Mouse (Mus musculus) left cerebral cortex, postnatal 4 days (tissue): ENCODE measurements around the gene Shld2. TPM values are rescaled to one million over a fixed set of nuclear protein-coding genes. Genes with fewer than 3 reads are reported as not detected.
A peak's percentile ranks its signal among the peaks of the same experiment; 100 is the strongest.
"Not testable (repeated sequence)": the region's sequence is repeated elsewhere in the genome, so short reads cannot be mapped to it uniquely, and the experiment has no call there.

Experiments
- DNase-seq: peaks from one replicate; pipeline ENCODE4 v3.0.0-alpha.2; 2022
- intact Hi-C: fragments of 180-260 bp; cut with DNase I; formaldehyde crosslinking; loops from one replicate; pipeline ENCODE4 v1.15.1; 2025
- total RNA-seq, 2 experiments: library from RNA; stranded (reverse); gene quantifications; 2 replicates each; pipeline ENCODE4 v1.2.3; 2021

Gene Shld2
- total RNA-seq, 2 experiments from 2014 or later: 9.4 to 11.0 TPM

DNA sequence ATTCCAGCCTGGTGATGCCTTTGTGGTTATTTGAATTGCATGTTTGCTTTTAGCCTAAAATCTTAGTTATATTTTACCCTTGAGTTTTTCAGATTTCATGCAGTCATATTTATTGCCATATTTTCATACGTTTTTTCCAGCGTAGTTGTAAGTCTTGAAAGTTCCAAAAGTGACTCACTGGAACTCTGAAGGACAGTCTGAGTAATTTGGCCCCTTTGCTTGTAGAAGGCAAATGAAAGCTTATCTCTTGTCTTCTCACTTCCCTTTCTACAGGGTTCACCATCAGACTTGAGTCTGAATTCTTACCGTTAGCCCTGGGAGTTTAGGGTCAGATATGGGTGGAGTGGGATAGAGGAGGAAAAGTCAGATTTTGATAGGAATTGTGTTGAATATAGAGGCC is 16.3 kb upstream of the Shld2 start:
- intact Hi-C loops: no loop called here
- DNase-seq: no peak

GRCm38 (mm10) chr14:34323576-34324085 is 13.3 kb upstream of the Shld2 start:
- DNase-seq: no peak
- intact Hi-C loops: no loop called here

- DNase-seq: no peak
- intact Hi-C loops: no loop called here
These were observed 7.8 kb upstream of the Shld2 start for GRCm38 (mm10) chr14:34318113-34318512.

DNA sequence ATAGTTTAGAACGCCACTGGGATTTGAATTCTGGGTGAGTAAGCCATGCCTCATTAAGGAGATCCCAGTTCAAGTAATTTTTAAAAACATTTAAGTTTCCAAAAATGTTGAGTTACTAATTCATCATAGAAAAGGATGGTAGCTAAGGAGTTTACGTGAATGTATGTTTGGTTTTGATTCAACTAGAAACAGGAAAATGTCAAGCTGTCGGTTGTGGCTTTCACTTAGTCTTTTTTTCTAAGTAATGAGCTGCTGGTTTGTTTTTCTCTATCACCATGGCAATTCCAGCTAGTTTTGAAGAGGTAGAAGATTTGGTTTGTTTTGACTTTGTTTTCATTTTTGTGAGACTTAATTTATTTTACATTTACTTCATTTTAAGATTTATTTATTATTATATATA is 7.1 kb upstream of the Shld2 start:
- no peak for DNase-seq
- intact Hi-C loops: no loop called here

DNA sequence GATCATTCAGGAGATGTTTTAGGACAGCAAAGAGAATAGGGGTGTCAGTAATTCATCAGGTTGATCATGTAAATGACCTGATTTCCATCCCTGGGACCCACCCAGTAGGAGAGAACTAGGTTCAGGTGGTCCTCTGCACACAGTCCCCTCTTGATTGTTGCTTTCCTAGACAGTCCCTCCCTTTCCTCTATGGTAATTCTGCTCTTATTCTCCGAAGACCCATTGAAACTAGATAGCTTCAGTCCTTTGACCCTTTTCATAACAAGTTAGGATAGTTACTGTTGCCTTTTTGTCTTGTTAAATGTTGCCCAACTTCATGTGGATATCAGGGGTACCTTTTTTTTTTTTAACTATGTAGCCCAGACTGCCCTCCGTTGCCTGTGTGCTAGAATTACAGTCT is 6.1 kb upstream of the Shld2 start:
- intact Hi-C loops: no loop called here
- no peak for DNase-seq

- no peak for DNase-seq
- intact Hi-C loops: no loop called here
These were observed 4.5 kb upstream of the Shld2 start for GRCm38 (mm10) chr14:34314796-34315195.

DNA sequence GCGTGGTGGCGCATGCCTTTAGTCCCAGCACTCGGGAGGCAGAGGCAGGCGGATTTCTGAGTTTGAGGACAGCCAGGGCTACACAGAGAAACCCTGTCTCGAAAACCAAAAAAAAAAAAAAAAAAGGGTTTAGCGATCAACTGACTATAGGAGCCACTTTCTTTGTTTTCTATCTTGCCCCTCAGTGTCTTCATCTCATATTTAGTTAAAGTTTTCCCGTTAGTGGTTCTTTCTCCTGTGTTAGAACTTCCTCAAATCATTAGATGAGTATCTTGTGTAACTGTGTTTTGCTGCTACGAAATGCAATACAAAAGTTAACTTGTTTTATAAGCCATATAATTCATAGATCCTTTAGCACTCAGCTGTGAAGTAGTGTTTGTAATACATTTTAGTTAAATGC is 4.1 kb upstream of the Shld2 start:
- intact Hi-C loops, DNase-seq: not testable (repeated sequence)

DNA sequence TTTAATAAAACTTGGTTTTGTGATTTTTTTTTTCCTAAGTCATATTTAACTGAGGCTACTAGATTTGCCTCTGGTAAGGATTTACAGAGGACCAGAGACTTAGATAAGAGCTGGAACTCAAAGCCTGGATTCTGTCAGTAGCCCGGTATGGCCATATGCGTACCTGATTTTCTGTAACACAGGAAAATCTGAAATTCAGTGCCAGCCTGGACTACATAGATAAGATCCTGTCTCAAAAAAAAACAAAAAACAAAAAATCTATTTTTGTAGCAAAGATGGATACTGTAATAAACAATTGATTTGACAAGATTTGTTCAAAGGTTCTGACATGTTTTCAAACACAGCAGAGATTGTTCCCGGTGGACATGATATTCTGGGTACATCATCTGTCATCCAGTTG is 3.3 kb upstream of the Shld2 start:
- intact Hi-C loops: no loop called here
- no peak for DNase-seq

DNA sequence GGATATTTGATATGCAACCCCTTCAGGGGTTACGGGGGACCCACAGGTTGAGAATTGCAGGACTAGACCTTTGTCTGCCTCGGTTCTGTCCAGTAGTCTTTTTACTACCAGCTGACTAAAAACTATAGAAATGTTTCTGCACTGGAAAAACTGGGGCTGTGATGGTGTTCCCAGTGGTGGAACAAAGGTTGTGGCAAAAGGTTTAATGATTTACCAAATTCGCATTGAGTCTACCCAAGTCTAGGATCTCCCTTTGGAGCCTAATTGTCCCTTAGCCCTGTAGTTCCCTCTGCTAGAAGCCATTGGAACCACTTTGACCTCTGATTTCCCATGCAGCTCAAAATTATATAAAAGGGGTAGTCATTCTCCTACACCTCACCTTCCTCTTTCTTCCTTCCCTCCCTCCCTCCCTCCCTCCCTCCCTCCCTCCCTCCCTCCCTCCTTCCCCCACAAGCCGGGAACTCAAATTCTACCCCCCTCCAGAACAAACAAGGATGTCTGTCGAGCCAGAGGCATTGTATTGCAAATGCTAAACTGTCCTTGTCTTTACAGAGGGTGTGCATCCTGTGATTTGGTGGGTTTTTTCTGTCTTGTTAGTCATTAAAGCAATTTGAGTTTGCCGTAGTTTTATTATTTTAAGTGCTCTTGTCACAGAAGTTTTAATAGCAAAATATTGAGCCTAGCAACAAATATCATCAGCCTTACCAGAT is 2.2 kb upstream of the Shld2 start:
- DNase-seq: no peak

DNA sequence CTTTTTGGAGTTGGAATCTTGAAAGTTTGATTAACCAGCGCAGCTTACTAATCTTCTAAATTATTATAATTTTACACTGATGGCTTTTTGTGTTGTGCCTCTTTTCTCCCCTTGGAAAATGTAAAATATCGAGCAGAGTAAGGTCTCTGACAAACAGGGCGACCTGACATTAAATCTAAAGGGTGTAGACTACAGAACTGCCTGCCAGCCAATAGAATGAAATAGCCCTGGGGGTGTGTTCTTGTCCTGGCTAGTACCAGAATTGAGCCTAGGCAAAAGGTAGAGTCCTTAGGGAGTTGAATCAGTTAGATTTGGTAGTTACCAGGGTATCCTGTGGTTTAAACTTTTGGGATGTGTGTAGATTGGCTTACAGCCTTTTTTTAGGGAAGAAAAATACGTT is 1.4 kb upstream of the Shld2 start:
- no peak for DNase-seq
- intact Hi-C loops: no loop called here

More for the DNA sequence above, 2.2 kb upstream of the Shld2 start:
- intact Hi-C loops: no loop called here

- DNase-seq: peak; percentile 42
- intact Hi-C loops: no loop called here
These were observed 833 bp upstream of the Shld2 start for GRCm38 (mm10) chr14:34311021-34311631.

DNA sequence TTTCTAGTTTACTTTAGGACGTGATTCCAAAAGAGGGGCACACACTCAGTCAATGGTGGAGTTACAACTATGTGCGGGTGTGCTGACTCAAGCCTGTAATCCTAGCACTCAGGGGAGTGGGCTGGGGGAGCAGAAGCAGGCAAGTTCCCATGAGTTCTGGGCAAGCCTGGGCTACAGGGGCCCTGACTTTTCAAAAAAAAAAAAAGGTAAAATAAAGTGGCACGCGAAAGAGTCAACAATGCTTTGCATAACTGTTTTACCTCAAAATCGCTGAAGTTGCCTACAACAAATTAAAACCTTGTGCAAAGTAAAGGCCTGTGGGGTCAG is 423 bp downstream of the Shld2 start:
- intact Hi-C loops: no loop called here

DNA sequence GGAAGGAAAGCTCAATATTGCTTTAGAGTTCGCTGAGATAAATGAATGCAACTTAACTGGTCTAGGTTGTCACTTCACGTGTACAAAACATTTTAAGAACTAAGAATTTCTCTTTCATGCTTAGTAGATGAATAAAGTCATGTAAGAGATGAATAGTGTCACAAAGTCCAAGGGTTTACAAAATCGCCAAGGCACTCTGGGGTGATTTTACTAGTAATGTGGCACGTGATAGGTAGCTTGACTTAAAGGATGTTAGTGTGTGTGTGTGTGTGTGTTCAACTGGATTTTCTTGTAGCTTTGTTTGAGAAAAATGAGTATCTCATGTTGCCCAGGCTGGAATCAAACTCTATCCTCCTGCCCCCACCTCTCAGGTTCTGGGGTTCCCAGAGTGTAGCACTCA is 1.0 kb downstream of the Shld2 start:
- DNase-seq: no peak
- intact Hi-C loops: no loop called here

More for the DNA sequence above, 423 bp downstream of the Shld2 start:
- no peak for DNase-seq

- intact Hi-C loops: no loop called here
These were observed 7.0 kb downstream of the Shld2 start for GRCm38 (mm10) chr14:34303265-34303680.

DNA sequence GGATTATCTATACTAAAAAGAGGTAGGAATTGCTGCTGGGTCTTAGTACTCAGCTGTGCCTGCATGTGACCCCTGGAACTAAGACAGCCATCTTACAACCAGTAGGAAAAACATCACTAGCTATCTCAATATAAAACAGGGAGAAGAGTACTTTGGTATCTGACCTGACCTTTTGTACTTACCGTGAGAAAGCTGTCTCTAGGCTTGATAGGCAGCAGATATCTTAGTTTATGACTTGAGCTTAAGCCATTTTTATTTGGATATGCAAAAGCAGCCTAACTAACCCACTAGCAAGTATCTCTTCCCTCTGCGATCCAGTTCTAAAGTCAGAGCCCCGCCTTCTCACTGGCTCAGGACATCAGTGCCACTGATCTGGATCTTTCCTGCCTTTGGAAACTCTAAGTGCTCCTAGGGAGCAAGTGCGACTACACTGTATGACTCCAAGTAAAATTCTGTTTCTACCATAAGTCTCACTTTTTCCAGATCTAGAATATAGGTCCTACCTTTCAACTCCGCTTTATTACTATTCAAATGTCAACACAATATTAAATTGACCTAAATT is 7.5 kb downstream of the Shld2 start:
- no peak for DNase-seq
- intact Hi-C loops: no loop called here

More at GRCm38 (mm10) chr14:34303265-34303680, 7.0 kb downstream of the Shld2 start:
- DNase-seq: no peak

DNA sequence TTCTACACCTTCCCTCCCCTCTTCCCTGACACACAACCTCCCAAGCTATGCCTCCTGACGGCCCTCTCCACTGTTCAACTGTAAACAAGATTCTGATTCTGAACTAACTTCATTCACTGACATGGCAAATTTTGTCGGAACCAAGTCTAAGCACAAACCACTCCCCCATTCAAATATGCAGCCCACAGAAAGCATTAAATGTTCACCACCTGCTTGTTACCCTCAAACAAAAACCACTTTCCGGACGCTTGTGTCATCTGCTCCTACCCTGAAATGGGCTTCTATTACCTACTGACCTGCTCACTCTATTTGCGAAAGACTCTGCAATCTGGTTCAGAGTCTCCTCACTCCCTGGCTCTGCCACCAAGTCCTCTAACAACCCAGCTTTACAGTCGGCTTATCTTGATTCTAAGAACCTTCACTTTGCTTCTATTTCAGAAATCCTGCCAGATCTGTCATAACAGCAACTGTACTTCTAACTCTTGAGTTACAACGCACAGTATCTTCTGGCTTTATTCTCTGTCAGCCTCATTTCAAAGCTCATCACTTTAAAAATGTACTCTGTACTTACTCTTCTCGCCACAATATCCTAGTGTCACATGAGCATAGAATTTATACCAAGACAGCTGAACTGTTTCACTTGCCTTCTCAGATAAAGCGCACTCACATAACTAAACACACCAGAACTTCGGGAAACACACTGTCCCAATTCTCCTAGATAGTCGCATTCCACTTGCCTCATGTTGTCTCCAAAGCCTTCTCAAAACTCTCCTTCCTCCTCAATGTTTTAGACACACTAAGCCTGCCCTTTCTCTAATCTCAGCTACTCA is 11.2 kb downstream of the Shld2 start:
- no peak for DNase-seq
- intact Hi-C loops: no loop called here

DNA sequence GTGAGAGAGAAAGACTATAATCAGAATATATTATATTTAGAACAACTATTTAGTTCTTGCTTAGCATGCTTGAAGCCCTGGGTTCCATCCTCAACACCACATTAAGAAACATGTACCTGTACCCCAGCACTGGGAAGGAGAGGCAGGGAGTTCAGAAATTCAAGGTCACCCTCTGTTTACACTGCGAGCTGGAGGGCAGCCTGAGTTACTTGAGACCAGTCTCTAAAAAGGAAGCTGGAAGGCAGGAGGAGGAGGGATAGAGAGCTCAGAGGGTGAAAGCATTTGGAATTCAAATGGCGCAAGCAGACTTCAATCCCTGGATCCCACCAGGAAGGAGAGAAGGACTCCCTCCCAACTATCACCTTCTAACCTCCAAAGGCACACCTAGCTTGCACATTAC is 12.7 kb downstream of the Shld2 start:
- intact Hi-C loops: no loop called here
- DNase-seq: no peak

- no peak for DNase-seq
These were observed 13.3 kb downstream of the Shld2 start for GRCm38 (mm10) chr14:34297038-34297437.

DNA sequence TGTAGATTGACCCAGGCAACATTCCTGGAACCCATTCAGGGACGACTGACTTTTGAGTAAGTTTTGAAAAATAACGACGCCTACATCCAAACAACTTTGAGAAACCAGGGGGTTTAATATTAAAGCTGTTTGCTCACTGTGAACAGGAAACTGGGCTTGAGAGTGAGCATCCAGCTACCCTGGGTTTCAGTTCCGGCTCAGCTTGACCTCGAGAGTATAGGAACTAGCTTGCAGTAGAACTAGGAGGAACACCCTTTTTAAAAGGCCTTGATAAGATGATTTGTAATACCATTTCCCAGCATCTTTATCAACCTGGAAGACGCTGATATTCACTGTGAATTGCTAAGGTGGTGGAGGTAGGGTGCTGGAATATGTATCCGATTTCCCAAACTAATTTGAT is 13.9 kb downstream of the Shld2 start:
- intact Hi-C loops: no loop called here
- no peak for DNase-seq

More at GRCm38 (mm10) chr14:34297038-34297437, 13.3 kb downstream of the Shld2 start:
- intact Hi-C loops: no loop called here

DNA sequence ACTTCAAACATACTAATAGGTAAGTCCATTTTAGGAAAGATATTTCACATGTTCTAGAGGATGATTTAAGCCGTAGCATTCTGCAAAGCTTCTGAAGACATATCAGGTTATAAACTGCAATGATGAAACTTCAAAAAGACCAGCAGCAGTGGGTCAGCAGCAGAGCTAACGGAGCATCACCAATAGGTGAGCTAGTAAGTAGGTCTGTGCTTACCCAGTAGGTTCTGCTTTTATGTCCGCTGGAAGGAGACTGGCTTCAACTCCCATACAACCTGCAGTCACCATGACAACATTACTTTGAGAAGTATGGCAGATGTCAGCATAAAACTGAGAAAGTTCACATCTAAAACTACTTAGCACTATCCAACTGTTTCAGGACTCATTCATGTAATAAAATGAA is 16.7 kb downstream of the Shld2 start:
- no peak for DNase-seq
- intact Hi-C loops: no loop called here

DNA sequence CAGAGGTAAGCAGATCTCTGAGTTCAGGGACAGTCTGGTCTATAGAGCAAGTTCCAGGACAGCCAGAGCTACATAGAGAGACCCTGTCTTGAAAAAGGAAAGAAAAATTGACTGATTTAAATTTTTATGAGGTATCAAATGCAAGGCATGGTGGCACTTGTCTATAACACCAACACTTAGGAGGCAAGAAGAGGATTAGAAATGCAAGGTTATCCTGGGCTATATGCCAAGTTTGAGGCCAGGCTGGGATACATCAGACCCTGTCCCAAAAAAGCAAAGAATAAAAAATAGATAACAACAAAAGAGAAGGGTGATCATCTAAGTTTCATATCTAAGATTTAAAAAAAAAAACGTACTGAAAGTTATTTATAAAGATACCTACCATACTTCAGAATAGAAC is 20.1 kb downstream of the Shld2 start:
- intact Hi-C loops: no loop called here
- no peak for DNase-seq
